Mouse (Mus musculus): ENCODE results near the gene Dnajc4.
A peak's percentile ranks its signal among the peaks of the same experiment; 100 is the strongest.

Gene Dnajc4

DNA sequence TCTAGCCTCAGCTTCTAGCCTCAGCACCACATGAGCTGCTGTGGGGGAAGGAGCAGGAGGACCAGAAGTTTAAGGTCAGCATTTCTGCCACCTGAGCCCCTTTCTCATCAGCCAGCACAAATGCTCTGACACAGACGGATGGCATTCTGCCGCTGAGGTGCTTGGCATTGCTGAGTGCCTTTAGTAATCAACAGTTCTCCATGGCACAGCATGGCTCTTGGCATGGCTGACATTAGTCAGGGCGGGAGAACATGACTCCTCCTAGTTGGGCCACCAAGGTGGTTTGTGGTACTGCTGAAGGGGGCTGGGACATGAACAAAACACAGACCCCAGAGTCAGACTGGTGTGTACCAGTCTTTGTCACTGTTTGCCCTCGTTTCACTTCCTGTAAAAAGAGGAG is 44.2 kb downstream of the Dnajc4 start:
- no peak for DNase-seq (ENCODE audit: low read depth, low spot score)

DNA sequence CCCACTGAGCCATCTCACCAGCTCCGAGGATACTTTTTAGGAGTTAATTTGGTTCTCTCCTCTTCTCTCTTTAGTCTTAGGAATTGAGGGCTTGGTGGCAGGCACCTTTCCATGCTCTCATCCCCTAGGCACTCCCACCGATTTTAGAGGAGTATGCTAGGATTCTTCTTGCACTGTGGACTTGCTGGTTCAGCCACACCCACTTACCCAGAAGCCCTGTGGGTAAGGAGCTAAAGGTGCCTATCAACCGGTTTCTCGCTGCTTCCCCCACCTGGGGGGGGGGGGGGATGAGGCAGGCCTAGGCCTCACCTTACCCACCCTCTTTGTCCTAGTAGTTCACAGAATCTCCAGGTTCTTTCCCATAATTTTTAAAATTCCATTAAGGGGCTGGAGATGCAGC is 44.6 kb downstream of the Dnajc4 start:
- no peak for DNase-seq (ENCODE audit: low read depth, low spot score)

DNA sequence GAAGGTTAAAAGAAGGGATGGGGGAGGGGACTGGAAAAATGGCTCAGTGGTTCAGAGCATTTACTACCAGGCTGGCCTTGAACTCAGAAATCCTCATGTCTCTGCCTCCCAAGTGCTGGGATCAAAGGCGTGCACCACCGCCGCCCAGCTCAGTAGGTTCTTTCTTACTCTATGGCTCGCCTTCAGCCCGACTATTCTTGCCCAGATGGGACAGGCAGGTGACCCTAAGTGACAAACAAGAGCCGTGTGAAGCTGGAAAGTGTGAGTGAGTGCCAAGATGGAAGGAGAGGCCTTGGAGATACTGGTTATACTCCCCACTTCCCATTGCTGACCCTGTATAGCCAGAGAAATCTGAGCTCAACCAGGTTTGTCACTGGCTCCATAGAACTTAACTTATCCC is 48.7 kb downstream of the Dnajc4 start:
- no peak for DNase-seq (ENCODE audit: low read depth, low spot score)

DNA sequence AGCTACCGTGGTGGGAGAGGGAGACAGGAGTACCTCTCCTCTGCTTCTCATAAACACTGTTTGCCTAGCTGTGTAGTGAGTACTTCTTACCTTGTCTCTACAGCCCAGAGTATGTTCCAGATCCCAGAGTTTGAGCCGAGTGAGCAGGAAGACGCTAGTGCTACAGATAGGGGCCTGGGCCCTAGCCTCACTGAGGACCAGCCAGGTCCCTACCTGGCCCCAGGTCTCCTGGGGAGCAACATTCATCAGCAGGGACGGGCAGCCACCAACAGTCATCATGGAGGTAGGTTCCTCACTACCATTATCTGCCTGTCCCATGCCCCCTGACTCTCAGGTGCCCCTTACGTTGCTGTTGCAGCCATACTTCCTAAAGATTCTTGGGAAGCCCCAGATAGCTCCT is 49.6 kb downstream of the Dnajc4 start:
- DNase-seq (ENCODE audit: low read depth, low spot score): no peak

GRCm38 (mm10) chr19:6942249-6942691 is 50.1 kb downstream of the Dnajc4 start, which contains the start of gene Gpr137:
Gpr137 (minus strand) TSS chr19:6942480.
- DNase-seq (ENCODE audit: low read depth, low spot score): peak; percentile 80

DNA sequence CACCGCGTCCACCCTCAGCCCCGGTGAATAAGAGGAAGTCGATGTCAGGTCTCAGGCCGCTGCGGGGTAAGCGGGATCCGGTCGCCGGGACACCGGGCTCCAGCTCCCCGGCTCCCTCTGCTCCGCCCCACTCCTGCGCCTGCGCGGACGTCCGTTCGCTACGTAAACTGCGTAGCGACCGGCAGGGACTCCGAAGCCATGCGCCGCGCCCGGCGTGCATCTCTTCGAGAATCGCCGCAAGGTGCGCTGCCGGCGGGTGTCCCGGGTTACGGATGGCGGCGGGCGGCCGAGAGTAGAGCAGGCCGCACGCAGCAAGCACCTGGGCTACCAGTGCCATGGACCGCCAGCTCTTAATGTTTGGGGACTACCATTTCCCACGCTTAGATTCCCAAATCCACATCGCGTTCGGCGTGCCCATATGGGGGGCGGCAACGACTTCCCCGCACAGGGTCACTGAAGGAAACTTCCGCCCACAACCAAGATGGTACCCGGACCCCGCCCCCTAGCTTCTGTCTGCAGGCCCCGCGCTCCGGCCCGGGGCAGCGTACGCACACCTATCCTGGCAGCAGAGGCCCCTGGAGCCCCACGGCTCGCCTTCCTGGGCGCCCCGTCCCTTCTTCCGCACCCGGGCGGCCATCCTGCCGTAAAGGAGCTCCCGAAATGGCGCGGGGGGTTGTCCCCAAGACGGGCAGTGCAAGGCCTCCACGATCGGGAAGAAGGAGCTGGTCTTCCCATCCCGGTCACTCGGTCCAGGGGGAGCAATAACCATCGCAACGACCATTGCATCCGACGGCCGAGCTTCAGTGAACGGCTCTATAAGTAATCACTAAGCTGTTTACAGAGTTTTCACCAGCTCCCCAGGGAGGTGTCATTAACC is 50.8 kb downstream of the Dnajc4 start, which contains the start of gene Bad:
Gene Bad, plus strand, starts transcription at position 490 of the 877 bp plus-strand sequence.
- peak; percentile 88 for DNase-seq (ENCODE audit: low read depth, low spot score)

DNA sequence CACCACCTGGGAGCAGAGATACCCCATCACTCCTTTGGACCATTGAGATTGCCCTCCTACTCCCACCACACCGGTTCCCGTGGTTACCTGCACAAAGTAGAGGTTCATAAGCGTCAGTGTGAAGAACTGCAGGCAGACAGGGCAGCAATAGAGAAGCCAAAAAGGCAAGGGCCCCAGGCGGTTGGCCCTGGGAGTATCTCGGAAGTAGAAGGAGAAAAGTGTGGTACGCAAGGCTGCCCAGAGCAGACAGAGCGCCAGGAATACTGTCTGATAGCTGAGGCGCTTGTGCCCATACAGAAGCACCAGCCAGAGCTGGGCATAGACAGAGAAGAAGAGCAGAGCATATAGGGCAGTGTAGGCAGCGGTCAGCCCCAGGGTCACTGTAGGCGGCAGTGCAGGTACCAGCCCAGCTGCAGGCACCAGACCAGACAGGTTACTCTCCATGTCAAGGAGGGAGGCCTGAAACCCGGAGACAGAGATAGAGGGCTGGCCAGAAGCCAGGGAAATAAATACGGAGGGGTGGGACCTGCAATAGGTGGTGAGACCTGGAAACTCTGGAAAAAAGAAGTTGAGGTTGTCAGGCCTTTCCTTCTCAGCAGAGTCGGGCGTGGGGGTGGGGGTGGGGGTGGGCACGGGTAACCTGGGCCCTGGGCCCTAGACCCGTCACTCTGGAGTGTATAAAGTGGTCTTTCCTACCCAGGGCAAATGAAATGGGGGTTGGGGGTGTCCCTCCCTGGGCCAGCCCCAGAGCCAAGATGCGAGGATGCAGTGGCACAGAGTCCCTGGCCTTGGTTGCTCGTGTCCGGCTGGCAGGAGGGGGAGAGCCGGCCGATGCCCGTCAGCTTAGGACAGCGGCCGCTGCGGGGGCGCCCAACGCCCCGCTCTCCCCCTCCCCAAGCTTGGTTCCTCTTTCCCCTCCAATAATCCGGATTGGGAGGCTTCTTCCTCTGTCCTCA is 51.7 kb downstream of the Dnajc4 start:
- no peak for DNase-seq (ENCODE audit: low read depth, low spot score)

DNA sequence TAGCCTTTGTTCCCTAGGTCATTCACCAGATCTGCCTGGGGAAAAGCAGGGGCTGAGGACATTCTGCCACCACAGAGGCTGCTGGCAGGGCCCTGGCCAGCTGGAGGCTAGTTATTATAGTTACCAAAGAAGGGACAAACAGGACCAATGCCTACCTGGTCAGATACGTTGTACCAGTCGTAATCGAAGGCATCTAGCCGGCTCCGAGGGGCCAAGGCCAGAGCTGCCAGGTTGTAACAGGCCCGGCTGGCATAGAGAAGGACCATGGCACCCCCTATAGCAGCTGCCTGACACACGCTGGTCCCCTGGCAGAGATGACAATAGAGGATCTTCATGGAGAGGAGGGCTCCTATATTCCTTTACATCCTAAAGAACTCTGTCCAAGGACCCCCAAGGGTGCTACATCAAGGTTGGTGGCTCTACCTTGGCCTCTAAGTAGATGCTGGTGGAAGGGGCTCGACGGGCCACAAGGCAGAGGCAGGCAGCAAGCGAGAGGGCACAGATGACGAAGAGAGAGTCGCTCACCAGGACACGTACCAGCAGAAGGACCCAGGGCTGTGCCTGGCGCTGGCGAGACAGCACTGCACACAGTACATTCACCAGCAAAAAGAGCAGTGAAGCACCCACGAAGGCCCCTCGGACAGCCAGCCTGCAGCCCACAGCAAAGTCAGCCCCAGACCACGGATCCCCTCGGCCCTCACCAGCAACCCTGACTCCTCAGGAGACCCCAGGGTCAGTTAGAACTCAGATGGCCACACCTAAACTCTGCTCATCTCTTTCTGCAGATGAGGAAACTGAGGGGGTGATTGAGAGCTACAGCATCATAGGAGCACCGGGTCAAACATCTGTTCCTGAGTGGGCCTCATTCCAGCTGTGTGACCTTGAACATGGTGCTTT is 53.0 kb downstream of the Dnajc4 start:
- no peak for DNase-seq (ENCODE audit: low read depth, low spot score)
